Mouse (Mus musculus) cerebellum, postnatal 4 days (tissue): ENCODE results near the gene Ccdc184.

Experiments used
- DNase-seq, 2 experiments: peaks; one replicate each; pipeline ENCODE4 v3.0.0; 2022; ENCODE audit warnings: low spot score in 2 of 2, mixed read lengths in 1 of 2

Ccdc184 gene

GRCm38 (mm10) chr15:98155944-98156343 is 11.0 kb upstream of the Ccdc184 start:
- no peak for DNase-seq

- no peak for DNase-seq
Measured at GRCm38 (mm10) chr15:98157253-98157652, 9.7 kb upstream of the Ccdc184 start.

- no peak for DNase-seq
Measured at GRCm38 (mm10) chr15:98161026-98161805, 5.7 kb upstream of the Ccdc184 start.

GRCm38 (mm10) chr15:98162561-98162960 is 4.4 kb upstream of the Ccdc184 start:
- no peak for DNase-seq

- no peak for DNase-seq
Measured at GRCm38 (mm10) chr15:98165525-98165924, 1.4 kb upstream of the Ccdc184 start, which contains the start of gene Asb8. Gene Asb8, minus strand, starts transcription at chr15:98165625.

- peak; percentile 73 to 83 for DNase-seq
Measured at GRCm38 (mm10) chr15:98167645-98168621, 975 bp downstream of the Ccdc184 start.

GRCm38 (mm10) chr15:98168622-98169004 is 1.7 kb downstream of the Ccdc184 start:
- no peak for DNase-seq

GRCm38 (mm10) chr15:98170365-98170764 is 3.4 kb downstream of the Ccdc184 start:
- DNase-seq: peak in 1 of 2 experiments; percentile 11

GRCm38 (mm10) chr15:98170917-98171316 is 4.0 kb downstream of the Ccdc184 start:
- no peak for DNase-seq

GRCm38 (mm10) chr15:98172113-98172512 is 5.2 kb downstream of the Ccdc184 start:
- DNase-seq: no peak

- DNase-seq: peak in 1 of 2 experiments; percentile 37
Measured at GRCm38 (mm10) chr15:98173821-98174220, 6.9 kb downstream of the Ccdc184 start.

GRCm38 (mm10) chr15:98177320-98177719 is 10.4 kb downstream of the Ccdc184 start:
- no peak for DNase-seq

GRCm38 (mm10) chr15:98180567-98181131 is 13.7 kb downstream of the Ccdc184 start:
- DNase-seq: no peak

GRCm38 (mm10) chr15:98181132-98181711 is 14.3 kb downstream of the Ccdc184 start:
- peak; percentile 84 to 93 for DNase-seq

- no peak for DNase-seq
Measured at GRCm38 (mm10) chr15:98181856-98182570, 15.1 kb downstream of the Ccdc184 start.

GRCm38 (mm10) chr15:98184456-98184855 is 17.5 kb downstream of the Ccdc184 start:
- no peak for DNase-seq

- no peak for DNase-seq
Measured at GRCm38 (mm10) chr15:98195442-98195841, 28.5 kb downstream of the Ccdc184 start, which contains the start of gene Olfr288. Gene Olfr288, minus strand, starts transcription at chr15:98195542.

GRCm38 (mm10) chr15:98209676-98210075 is 42.7 kb downstream of the Ccdc184 start:
- no peak for DNase-seq

- DNase-seq: no peak
Measured at GRCm38 (mm10) chr15:98213336-98213870, 46.4 kb downstream of the Ccdc184 start.

GRCm38 (mm10) chr15:98214130-98214529 is 47.2 kb downstream of the Ccdc184 start:
- no peak for DNase-seq
